Mouse (Mus musculus): ENCODE measurements around the gene Farp1.

Farp1 gene

GRCm38 (mm10) chr14:121134414-121134813 lies 99.4 kb downstream of the Farp1 start:
- intact Hi-C loops (cut with DNase I) = no loop called here

GRCm38 (mm10) chr14:121143831-121144455 lies 108.9 kb downstream of the Farp1 start:
- intact Hi-C loops (cut with DNase I) = no loop called here

- intact Hi-C loops (cut with DNase I) = no loop called here
Observed at GRCm38 (mm10) chr14:121144496-121144895, 109.5 kb downstream of the Farp1 start.

- intact Hi-C loops (cut with DNase I) = no loop called here
Observed at GRCm38 (mm10) chr14:121145291-121145690, 110.3 kb downstream of the Farp1 start.

- intact Hi-C loops (cut with DNase I) = no loop called here
Observed at GRCm38 (mm10) chr14:121145698-121146097, 110.7 kb downstream of the Farp1 start.

- intact Hi-C loops (cut with DNase I) = no loop called here
Observed at GRCm38 (mm10) chr14:121146213-121146612, 111.2 kb downstream of the Farp1 start.

GRCm38 (mm10) chr14:121147026-121147425 lies 112.0 kb downstream of the Farp1 start:
- intact Hi-C loops (cut with DNase I) = no loop called here

- intact Hi-C loops (cut with DNase I) = no loop called here
Observed at GRCm38 (mm10) chr14:121148088-121148785, 113.2 kb downstream of the Farp1 start.

GRCm38 (mm10) chr14:121149984-121150383 lies 115.0 kb downstream of the Farp1 start:
- intact Hi-C loops (cut with DNase I) = no loop called here

GRCm38 (mm10) chr14:121151837-121152236 lies 116.8 kb downstream of the Farp1 start:
- intact Hi-C loops (cut with DNase I) = no loop called here

GRCm38 (mm10) chr14:121152771-121153170 lies 117.8 kb downstream of the Farp1 start:
- intact Hi-C loops (cut with DNase I) = no loop called here

- intact Hi-C loops (cut with DNase I) = no loop called here
Observed at GRCm38 (mm10) chr14:121153260-121153659, 118.3 kb downstream of the Farp1 start.

- intact Hi-C loops (cut with DNase I) = no loop called here
Observed at GRCm38 (mm10) chr14:121155173-121155572, 120.2 kb downstream of the Farp1 start.

GRCm38 (mm10) chr14:121158616-121159015 lies 123.6 kb downstream of the Farp1 start:
- intact Hi-C loops (cut with DNase I) = no loop called here

GRCm38 (mm10) chr14:121162822-121163221 lies 127.8 kb downstream of the Farp1 start:
- intact Hi-C loops (cut with DNase I) = no loop called here

- intact Hi-C loops (cut with DNase I) = no loop called here
Observed at GRCm38 (mm10) chr14:121164866-121165265, 129.9 kb downstream of the Farp1 start.

- intact Hi-C loops (cut with DNase I) = no loop called here
Observed at GRCm38 (mm10) chr14:121165408-121166037, 130.5 kb downstream of the Farp1 start.

- intact Hi-C loops (cut with DNase I) = no loop called here
Observed at GRCm38 (mm10) chr14:121166038-121166436, 131.0 kb downstream of the Farp1 start.

GRCm38 (mm10) chr14:121168716-121169115 lies 133.7 kb downstream of the Farp1 start:
- intact Hi-C loops (cut with DNase I) = no loop called here

- intact Hi-C loops (cut with DNase I) = no loop called here
Observed at GRCm38 (mm10) chr14:121170321-121170720, 135.3 kb downstream of the Farp1 start.

GRCm38 (mm10) chr14:121172065-121173036 lies 137.4 kb downstream of the Farp1 start:
- intact Hi-C loops (cut with DNase I) = no loop called here

Measured in adrenal gland (tissue).